Mouse (Mus musculus): ENCODE measurements around the gene Gm45716. TPM values are rescaled to one million over a fixed set of nuclear protein-coding genes. Genes with fewer than 3 reads are reported as not detected.
A peak's percentile ranks its signal among the peaks of the same experiment; 100 is the strongest.

The Gm45716 gene
- polyA plus RNA-seq (2014; fragmentation: Nextera tagmentation; extraction: Ambion mirVana), result 17.3 and 17.7 TPM in 2 replicates

DNA sequence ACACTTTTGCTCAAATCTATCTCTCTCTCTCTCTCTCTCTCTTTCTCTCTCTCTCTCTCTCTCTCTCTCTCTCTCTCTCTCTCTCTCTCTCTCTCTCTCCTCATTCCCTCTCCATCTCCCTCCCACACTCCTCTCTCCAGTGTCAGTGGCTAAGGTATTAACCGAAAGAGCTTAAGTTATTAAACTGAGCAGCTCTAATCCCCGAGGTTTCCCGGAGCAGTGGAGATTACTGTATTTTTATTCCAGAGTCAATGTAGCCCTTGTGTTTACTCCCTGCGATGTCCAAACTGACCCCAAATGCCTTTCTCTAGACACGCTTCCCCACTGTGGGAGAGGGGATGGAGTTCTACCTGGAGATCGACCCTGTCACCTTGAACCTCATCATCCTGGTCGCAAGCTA is at the start of gene Gm45716:
Gm45716 (plus strand) TSS at position 243 of the 400 bp plus-strand sequence.
- 88% methylated on average over 7 of the region's 7 CpGs for WGBS
- Histone ChIP-seq H3K9ac (ENCODE audit: low read length) (no peak within 1 kb of the TSS), H3K27ac (ENCODE audit: low read depth, low read length) (no peak within 1 kb of the TSS), H3K36me3 (ENCODE audit: control insufficient read depth, insufficient read depth, low read length) (no peaks in the 10 kb centered on the region), H3K9me3 (ENCODE audit: control insufficient read depth, low read length) (no peaks in the 10 kb centered on the region), H3K4me3 (ENCODE audit: low read depth, low read length) (no peak within 1 kb of the TSS), H3K4me2 (ENCODE audit: low read depth) (no peak within 1 kb of the TSS), H3K27me3 (ENCODE audit: control insufficient read depth, insufficient read depth, low read length) (no peaks in the 10 kb centered on the region), H3K4me1 (ENCODE audit: control insufficient read depth, insufficient read depth, low read length) (no peaks in the 10 kb centered on the region)
- ATAC-seq (ENCODE audit: insufficient read depth, low FRiP score, low TSS enrichment) (no peak), DNase-seq (ENCODE audit: low spot score) (no peak)

DNA sequence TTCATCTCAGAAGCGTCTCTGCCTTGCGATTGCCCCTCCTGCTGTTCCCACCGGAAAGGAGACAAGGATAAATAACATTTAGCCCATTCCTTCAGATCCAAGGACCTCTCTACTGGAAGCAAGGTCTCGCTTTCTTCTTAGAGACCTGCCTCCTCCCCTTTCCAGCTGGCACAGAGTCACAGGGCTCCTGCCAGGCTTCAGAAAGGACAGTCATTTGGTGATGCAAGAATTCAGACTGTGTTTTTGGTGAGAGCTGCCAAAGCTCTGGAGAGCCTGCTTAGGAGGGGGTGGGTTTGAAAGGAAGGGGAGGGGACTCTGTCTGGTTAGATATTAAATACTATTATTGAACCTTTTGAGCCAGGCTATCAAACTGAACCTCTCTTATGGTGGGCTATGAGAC is 45.1 kb upstream of the Gm45716 start:
- H3K27me3 ChIP-seq (ENCODE audit: control insufficient read depth, insufficient read depth, low read length), result no peaks in the 10 kb centered on the region
- H3K4me2 ChIP-seq (ENCODE audit: low read depth), result no peak overlapping the region
- ATAC-seq (ENCODE audit: insufficient read depth, low FRiP score, low TSS enrichment) (no peak), DNase-seq (ENCODE audit: low spot score) (no peak)
- no peaks in the 10 kb centered on the region for H3K36me3 ChIP-seq (ENCODE audit: control insufficient read depth, insufficient read depth, low read length)
- no peaks in the 10 kb centered on the region; the same call in 1 of the 2 replicates for H3K4me1 ChIP-seq (ENCODE audit: control insufficient read depth, insufficient read depth, low read length)
- H3K9me3 ChIP-seq (ENCODE audit: control insufficient read depth, low read length), result no peaks in the 10 kb centered on the region
- no peak overlapping the region for H3K9ac ChIP-seq (ENCODE audit: low read length)
- no peak overlapping the region for H3K27ac ChIP-seq (ENCODE audit: low read depth, low read length)
- WGBS, result 32% methylated on average over 4 of the region's 4 CpGs
- no peak overlapping the region for H3K4me3 ChIP-seq (ENCODE audit: low read depth, low read length)

DNA sequence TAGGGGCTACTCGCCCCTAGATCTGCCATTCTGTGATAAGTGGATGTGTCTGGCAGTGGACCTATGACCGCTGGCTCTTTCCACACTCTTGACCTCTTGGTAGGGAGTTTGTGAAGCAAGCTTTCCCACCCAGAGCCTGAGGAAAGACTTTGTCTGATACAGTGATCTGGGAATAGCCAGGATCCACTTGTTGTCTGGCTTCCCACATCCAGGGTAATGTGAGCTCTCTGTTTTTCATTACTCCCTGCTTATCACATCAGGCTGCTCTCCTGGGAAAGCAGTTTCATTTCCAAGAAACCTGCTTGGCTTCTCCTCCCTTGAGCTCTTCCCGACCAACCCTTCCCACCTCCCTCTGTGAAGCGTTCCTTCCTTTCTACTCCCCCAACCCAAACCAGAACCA is 44.5 kb upstream of the Gm45716 start:
- Histone ChIP-seq H3K4me2 (ENCODE audit: low read depth) (no peak overlapping the region), H3K4me1 (ENCODE audit: control insufficient read depth, insufficient read depth, low read length) (no peaks in the 10 kb centered on the region; the same call in 1 of the 2 replicates), H3K9ac (ENCODE audit: low read length) (no peak overlapping the region), H3K27me3 (ENCODE audit: control insufficient read depth, insufficient read depth, low read length) (no peaks in the 10 kb centered on the region), H3K4me3 (ENCODE audit: low read depth, low read length) (no peak overlapping the region), H3K9me3 (ENCODE audit: control insufficient read depth, low read length) (no peaks in the 10 kb centered on the region), H3K27ac (ENCODE audit: low read depth, low read length) (no peak overlapping the region), H3K36me3 (ENCODE audit: control insufficient read depth, insufficient read depth, low read length) (no peaks in the 10 kb centered on the region)
- ATAC-seq (ENCODE audit: insufficient read depth, low FRiP score, low TSS enrichment), result no peak
- WGBS, result 79% methylated on average over 4 of the region's 4 CpGs
- no peak for DNase-seq (ENCODE audit: low spot score)

DNA sequence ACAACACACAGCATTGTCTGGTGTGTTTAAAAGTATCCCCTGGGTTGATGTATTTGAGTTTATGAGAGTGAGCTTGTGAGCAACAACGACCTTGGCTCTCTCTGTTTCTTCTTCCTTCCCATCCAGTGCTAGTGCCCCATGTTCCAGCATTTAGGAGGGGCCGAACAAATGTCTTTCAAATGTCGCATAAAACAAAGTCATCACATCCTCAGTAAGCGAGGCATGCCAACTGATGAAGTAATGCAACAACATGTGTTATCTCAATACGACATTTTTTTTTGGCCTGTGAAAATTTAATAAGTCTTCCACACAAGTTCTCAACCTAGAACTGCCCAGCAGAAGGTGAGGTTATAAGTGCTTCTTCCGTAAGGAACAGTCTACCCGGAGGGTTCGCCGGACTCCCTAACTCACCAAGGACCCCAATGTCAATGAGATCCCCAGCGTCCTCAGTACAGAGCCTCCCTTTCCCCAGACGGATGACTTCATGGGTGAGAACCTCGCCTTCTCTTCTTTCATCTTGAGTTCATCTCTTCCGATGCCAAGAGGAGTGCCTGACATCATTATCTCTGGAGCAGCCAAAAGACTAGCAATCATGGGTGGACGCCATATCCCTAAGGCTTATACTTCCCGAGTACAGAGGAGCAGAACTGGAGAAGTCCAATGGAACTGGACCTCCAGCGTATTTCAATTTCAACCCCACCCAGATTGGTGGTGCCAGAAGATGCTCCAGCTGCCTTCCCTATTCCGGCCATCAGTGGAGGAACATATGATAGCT is 41.2 kb upstream of the Gm45716 start:
- Histone ChIP-seq H3K4me3 (ENCODE audit: low read depth, low read length) (no peak overlapping the region), H3K4me1 (ENCODE audit: control insufficient read depth, insufficient read depth, low read length) (no peaks in the 10 kb centered on the region; the same call in 1 of the 2 replicates), H3K9ac (ENCODE audit: low read length) (no peak overlapping the region), H3K27me3 (ENCODE audit: control insufficient read depth, insufficient read depth, low read length) (no peaks in the 10 kb centered on the region), H3K36me3 (ENCODE audit: control insufficient read depth, insufficient read depth, low read length) (no peaks in the 10 kb centered on the region), H3K27ac (ENCODE audit: low read depth, low read length) (no peak overlapping the region), H3K4me2 (ENCODE audit: low read depth) (no peak overlapping the region), H3K9me3 (ENCODE audit: control insufficient read depth, low read length) (no peaks in the 10 kb centered on the region)
- 95% methylated on average over 17 of the region's 17 CpGs for WGBS
- DNase-seq (ENCODE audit: low spot score) (no peak), ATAC-seq (ENCODE audit: insufficient read depth, low FRiP score, low TSS enrichment) (no peak)

DNA sequence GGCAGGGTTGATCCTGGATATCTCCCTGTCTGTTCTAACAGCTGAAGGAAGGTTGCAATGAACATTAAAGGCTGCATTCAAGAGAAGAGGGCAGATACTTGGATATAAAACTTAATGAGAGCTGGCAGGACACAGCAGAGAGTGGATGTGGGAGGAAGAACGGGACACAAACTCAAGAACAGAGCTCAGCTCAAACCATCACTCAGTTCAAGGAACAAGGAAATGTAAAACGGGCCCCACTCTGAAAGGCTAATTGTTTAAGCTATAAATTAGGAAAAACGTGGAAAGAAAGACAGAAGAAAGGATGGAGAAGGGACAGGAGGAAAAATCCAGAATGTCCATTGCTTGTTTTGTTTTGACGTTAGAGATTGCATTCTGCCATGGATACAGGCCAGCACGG is 32.4 kb upstream of the Gm45716 start:
- Histone ChIP-seq H3K4me2 (ENCODE audit: low read depth) (no peak overlapping the region), H3K4me3 (ENCODE audit: low read depth, low read length) (no peak overlapping the region), H3K9me3 (ENCODE audit: control insufficient read depth, low read length) (no peaks in the 10 kb centered on the region), H3K27ac (ENCODE audit: low read depth, low read length) (peak overlapping the region; percentile 35; the same call in 1 of the 2 replicates), H3K27me3 (ENCODE audit: control insufficient read depth, insufficient read depth, low read length) (no peaks in the 10 kb centered on the region), H3K36me3 (ENCODE audit: control insufficient read depth, insufficient read depth, low read length) (no peaks in the 10 kb centered on the region), H3K4me1 (ENCODE audit: control insufficient read depth, insufficient read depth, low read length) (peaks cover 6% of the 10 kb centered on the region; the same call in 1 of the 2 replicates), H3K9ac (ENCODE audit: low read length) (no peak overlapping the region)
- DNase-seq (ENCODE audit: low spot score), result no peak
- ATAC-seq (ENCODE audit: insufficient read depth, low FRiP score, low TSS enrichment), result no peak
- WGBS, result 30% methylated on average over 5 of the region's 5 CpGs

DNA sequence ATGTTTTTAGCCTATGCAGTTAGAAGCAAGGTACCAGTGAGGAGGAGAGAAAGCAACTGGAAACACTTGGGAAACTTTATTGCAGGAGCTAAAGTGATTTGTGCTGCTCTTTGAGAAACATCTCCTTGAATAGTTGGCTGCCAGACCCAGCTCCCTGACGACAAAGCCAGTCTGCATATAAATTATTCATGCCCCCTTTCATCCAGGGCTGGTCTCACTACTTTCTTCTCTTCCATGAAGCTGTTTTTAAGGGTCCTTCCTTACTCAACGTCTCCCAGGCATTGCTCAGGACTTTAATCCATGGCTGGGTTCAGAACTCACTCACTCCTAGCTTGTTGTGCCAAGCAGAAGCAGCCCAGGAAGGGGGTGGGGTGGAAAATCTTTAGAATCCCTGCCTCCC is 32.0 kb upstream of the Gm45716 start:
- H3K4me1 ChIP-seq (ENCODE audit: control insufficient read depth, insufficient read depth, low read length), result peaks cover 6% of the 10 kb centered on the region; the same call in 1 of the 2 replicates
- no peaks in the 10 kb centered on the region for H3K9me3 ChIP-seq (ENCODE audit: control insufficient read depth, low read length)
- H3K4me2 ChIP-seq (ENCODE audit: low read depth), result no peak overlapping the region
- H3K27me3 ChIP-seq (ENCODE audit: control insufficient read depth, insufficient read depth, low read length), result no peaks in the 10 kb centered on the region
- no peaks in the 10 kb centered on the region for H3K36me3 ChIP-seq (ENCODE audit: control insufficient read depth, insufficient read depth, low read length)
- no peak overlapping the region for H3K4me3 ChIP-seq (ENCODE audit: low read depth, low read length)
- DNase-seq (ENCODE audit: low spot score) (peak; percentile 24), ATAC-seq (ENCODE audit: insufficient read depth, low FRiP score, low TSS enrichment) (peak; percentile 78; the same call in 1 of the 2 replicates)
- peak overlapping the region; percentile 15 for H3K27ac ChIP-seq (ENCODE audit: low read depth, low read length)
- WGBS, result 12% methylated on average over 2 of the region's 2 CpGs
- H3K9ac ChIP-seq (ENCODE audit: low read length), result no peak overlapping the region

DNA sequence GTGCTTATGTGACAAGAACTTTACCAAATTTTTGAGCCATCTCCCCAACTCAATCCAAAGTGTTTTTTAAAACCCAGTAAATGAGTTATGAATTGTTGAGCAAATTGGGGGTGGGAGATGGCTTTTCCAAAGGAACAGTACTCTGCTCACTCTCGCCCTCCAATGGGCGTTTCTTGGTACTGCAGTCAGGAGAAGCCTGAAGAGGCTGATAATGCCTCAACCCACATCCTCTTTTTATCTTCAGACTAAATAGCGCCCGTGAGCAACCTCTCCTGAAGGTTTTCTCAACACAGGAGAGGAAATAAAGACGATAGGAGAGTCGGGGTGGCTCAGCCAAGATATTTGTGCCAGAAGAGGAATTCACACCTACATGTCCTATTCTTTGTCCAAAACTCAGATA is 19.7 kb upstream of the Gm45716 start:
- no peak overlapping the region for H3K4me2 ChIP-seq (ENCODE audit: low read depth)
- WGBS, result 25% methylated on average over 6 of the region's 6 CpGs
- H3K9ac ChIP-seq (ENCODE audit: low read length), result no peak overlapping the region
- H3K9me3 ChIP-seq (ENCODE audit: control insufficient read depth, low read length), result no peaks in the 10 kb centered on the region
- DNase-seq (ENCODE audit: low spot score), result peak; percentile 36
- no peak for ATAC-seq (ENCODE audit: insufficient read depth, low FRiP score, low TSS enrichment)
- H3K27ac ChIP-seq (ENCODE audit: low read depth, low read length), result no peak overlapping the region
- H3K4me3 ChIP-seq (ENCODE audit: low read depth, low read length), result no peak overlapping the region
- H3K4me1 ChIP-seq (ENCODE audit: control insufficient read depth, insufficient read depth, low read length), result no peaks in the 10 kb centered on the region
- H3K27me3 ChIP-seq (ENCODE audit: control insufficient read depth, insufficient read depth, low read length), result no peaks in the 10 kb centered on the region
- no peaks in the 10 kb centered on the region for H3K36me3 ChIP-seq (ENCODE audit: control insufficient read depth, insufficient read depth, low read length)

DNA sequence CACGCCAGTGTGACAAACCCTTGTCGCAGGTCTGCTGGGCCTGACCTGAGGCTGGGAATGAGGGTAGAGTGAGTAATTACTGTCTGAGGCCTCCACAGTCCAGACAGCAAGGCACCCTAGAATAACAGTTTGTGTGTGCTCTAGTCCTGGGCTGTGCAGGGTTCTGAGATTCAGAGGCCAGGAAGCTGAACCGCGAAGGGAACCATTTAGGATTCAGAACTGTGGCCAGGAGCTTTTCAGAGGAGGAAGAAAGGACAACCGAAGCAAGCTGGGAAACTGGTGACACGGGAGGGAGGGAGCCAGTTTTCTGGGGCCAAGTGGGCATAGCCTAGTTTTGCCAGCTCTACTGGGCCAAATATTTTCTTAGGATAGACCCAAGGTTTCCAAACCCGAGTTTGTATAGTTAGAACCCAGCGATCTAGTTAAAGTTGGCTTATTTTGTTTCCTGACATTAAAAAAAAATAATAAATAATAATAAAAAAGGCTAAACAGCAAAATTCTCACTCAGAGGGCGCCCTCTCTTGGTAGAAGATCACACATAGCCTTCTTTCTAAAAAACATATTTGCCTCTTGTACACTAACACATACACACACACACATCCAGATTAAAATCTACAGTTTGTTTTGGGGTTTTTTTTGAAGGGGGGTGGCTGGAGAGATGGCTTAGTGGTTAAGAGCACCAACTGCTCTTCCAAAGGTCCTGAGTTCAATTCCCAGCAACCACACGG is 19.0 kb upstream of the Gm45716 start:
- DNase-seq (ENCODE audit: low spot score) (no peak), ATAC-seq (ENCODE audit: insufficient read depth, low FRiP score, low TSS enrichment) (no peak)
- WGBS, result 85% methylated on average over 10 of the region's 10 CpGs
- H3K9ac ChIP-seq (ENCODE audit: low read length), result no peak overlapping the region
- no peaks in the 10 kb centered on the region for H3K27me3 ChIP-seq (ENCODE audit: control insufficient read depth, insufficient read depth, low read length)
- no peak overlapping the region for H3K27ac ChIP-seq (ENCODE audit: low read depth, low read length)
- no peak overlapping the region for H3K4me2 ChIP-seq (ENCODE audit: low read depth)
- no peaks in the 10 kb centered on the region for H3K36me3 ChIP-seq (ENCODE audit: control insufficient read depth, insufficient read depth, low read length)
- H3K4me1 ChIP-seq (ENCODE audit: control insufficient read depth, insufficient read depth, low read length), result no peaks in the 10 kb centered on the region
- no peak overlapping the region for H3K4me3 ChIP-seq (ENCODE audit: low read depth, low read length)
- H3K9me3 ChIP-seq (ENCODE audit: control insufficient read depth, low read length), result no peaks in the 10 kb centered on the region

All from neural tube, embryonic 11.5 days (tissue).